Mouse (Mus musculus): Measurements from ENCODE around the gene Tmem178.

The Tmem178 gene

DNA sequence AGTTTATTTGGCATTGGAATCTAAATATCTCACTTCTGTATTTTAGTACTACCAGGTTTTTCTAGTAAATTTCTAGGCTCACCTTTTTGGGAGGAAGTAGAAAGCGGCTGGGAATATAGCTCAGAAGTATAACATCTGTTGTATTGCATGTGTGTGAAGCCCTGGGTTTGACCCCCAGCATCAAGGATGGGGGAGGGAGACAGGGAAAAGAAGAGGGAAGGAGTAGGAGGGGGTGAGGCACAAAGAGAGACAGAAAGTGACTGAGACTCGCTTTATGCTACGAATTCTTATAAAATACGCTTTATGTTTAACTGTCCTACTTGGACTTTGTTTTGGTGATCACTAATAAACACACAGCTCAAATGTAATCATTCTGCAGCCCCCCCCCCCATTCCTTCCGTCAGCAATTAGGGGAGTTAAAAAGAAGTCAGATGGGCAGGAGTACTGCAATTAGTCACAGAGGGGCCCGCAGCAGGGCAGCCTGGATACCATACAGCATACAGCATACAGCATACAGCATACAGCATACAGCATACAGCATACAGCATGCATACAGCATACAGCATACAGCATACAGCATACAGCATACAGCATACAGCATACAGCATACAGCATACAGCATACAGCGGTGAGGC lies 103.6 kb downstream of the Tmem178 start:
- in situ Hi-C loops (cut with MboI, MseI): no loop called here

Data from regulatory T cell (primary cell).